Mouse (Mus musculus) kidney, postnatal 25 days (tissue): ENCODE data around the gene Ogt.
A peak's percentile ranks its signal among the peaks of the same experiment; 100 is the strongest.

Source experiments
- DNase-seq, 2 experiments: peaks; one replicate each; pipeline ENCODE4 v3.0.0; 2021; ENCODE audit warnings: mixed read lengths in 2 of 2

Gene Ogt

GRCm38 (mm10) chrX:101639741-101640166 lies at the start of gene Ogt:
Gene Ogt (plus strand): TSS chrX:101640060.
- DNase-seq, result peak; percentile 93 to 95

DNA sequence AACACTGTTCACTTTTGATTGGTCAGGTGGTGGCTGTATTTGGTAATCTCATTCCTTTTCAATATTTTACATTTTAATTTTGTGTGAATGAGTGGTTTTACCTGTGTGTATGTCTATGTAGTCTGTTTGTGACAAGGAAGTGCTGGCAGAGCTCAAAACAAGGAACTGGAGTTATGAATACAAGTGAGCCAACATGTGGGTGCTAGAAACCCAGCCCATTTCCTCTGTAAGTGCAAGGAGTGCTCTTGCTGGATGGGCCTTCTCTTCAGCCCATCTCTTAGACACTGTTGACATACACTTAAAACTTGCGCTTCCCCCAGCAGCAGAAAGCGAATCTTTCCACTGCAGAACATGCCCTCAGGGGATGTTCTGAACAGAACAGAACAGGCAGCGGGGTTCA lies 23.7 kb upstream of the Ogt start:
- DNase-seq, result no peak

- no peak for DNase-seq
These were observed 22.0 kb upstream of the Ogt start for GRCm38 (mm10) chrX:101617889-101618288.

DNA sequence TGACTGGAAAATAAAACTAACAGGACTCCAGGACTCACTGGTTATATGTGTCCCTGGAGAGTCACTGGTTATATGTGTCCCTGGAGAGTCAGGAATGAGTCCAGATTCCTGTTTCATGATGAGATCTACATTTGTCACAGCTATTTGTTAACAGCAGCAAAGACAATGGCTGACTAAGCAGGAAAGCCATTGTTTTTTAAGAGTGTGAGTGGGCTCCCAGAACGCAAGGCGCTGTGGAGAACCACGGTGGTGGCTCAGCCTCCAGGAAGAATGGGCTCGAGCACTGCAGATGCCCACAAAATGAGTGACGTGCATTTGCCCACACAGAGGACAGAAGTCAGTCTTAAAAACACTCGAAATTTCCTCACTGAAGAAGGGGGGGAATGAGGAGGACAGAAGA lies 19.5 kb upstream of the Ogt start:
- no peak for DNase-seq

GRCm38 (mm10) chrX:101622539-101622938 lies 17.3 kb upstream of the Ogt start:
- no peak for DNase-seq

- no peak for DNase-seq
These were observed 2.9 kb upstream of the Ogt start for GRCm38 (mm10) chrX:101636821-101637525.

DNA sequence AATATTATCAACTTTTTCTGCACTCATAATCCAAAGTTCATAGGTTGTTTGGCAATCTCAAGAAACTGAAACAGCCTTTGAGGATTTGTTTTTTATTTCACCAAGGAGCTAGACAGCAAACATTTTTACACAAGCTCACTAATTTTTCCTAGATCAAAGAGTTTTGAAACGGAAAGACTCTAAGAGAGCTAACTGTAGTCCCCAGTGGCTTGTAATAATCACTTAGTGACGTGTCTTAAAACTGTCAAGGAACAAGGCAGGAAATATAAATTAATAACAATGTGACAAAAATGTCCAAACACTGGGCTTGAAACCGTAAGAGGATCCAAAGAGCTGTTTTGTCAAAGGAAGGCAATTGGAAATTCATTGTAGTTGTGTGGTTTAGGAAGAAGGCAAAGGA lies 1.0 kb upstream of the Ogt start:
- DNase-seq, result no peak

GRCm38 (mm10) chrX:101639306-101639705 lies 554 bp upstream of the Ogt start:
- DNase-seq, result no peak

DNA sequence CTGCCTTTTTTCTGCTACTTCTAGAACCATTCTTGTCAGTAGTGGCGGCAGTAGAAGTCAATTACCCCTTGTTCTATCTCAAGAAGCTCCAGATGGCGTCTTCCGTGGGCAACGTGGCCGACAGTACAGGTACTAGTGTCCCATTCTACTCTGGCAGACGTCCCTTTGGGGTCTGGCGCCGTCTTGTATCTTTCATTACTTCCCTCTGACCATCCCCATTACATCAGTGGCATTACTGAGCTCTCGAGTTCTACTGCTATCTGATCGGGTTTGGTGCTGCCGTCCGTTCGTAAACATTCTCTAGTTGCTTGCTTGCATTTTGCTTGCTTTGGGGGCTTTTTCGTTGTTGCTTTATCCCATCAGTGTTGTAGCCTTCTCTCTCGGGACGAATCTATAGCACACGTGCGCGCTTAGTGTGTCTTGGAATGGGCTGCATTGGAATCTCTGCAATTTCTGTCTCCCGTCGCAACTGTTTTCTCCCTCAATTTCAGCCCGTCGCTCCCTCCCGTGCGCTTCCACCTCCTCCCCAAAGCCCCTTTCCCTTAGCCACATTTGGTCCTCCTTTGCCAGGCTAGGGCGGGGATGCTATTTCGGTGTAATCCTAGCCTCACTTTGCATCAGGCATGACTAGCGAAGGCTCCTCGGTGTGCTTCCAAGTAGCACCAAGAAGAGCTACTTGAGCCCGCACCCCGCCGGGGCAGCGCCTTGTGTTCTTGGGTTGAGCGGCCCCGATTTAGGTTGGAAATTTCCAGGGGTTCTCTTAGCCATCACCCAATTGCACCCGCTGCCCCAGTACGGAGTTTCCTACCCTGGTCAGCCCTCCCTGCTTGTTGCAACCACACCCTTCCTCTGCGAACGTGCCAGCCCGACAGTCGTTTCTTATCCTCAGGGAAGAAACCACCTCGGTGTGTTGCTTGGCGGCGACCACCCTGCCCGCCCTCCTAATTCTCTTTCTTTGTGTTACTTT lies 617 bp downstream of the Ogt start:
- peak; percentile 46 to 61 for DNase-seq

DNA sequence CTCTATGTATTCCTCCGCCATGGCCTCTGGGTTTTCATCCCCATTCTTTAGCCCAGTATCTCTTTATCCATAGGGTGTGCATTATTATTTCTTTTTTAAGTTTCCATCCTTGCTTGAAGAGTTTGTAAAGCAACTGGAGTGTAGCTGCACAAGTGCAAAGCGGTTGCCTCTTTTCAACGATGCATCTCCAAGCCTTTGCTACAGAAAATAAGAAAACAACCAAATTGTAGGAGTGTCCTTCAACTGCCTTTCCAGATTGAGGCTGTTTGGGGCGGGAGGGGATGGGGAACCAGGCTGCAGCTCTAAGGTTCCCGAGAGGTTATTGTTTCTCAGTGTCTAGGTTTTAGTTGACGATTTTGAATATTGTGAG lies 1.3 kb downstream of the Ogt start:
- DNase-seq, result no peak

- no peak for DNase-seq
These were observed 2.2 kb downstream of the Ogt start for GRCm38 (mm10) chrX:101642091-101642490.

DNA sequence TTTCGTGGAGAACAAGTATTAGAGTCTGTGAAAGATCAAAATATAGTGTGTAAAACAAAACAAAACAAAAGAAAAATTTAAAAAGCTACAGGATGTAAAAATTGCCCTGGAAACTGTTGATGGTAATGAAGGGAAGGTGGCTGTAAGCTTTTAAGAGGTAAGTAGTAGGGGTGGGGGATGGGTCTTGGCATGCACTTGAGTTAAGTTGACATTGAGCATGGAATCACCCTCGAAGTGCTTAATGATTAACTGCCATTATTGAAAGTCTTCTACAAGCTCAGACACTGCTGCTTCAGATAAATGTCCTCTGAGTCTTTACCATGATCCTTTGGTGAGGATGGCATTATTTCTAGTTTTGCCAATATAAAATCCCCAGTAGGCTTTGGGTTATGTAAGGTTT lies 5.4 kb downstream of the Ogt start:
- peak; percentile 63 to 65 for DNase-seq

DNA sequence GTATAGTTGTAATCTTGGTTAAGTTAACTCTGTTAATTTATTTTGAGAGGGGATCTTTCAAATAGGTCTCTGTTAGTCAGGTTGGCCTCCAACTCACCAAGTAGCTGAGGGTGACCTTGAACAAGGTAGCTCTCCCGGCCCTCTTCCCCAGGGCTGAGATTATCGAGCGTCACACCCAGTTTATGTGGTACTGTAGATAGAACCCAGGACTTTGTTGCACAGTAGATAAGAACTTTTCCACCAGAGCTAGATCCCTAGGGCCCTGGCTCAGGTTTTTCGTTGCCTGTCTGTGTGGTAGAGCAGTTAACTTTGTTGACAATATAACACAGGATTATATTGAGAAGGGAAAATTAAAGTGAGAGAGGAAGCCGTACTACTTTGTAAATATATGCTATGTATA lies 6.8 kb downstream of the Ogt start:
- no peak for DNase-seq

DNA sequence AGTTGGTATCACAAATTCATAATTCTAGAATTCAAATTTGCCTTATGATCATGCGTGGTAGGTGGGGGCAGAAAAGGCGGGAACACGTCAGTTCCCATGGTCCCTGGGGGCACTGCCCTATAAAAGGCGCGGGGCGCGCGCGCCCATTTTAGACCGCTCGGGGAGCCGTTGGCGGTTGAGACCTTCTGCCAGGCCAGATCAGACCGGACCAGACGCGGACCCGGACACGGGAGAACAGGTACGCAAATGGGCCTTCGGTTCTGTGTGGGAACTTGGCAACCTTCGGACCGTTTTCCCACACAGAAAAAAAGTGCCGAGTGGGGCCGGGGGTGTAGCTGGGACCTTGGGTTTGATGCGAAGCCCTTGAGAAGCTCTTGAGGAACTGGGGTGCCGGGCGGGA lies 55.8 kb downstream of the Ogt start:
- no peak for DNase-seq

- DNase-seq, result no peak
These were observed 57.7 kb downstream of the Ogt start for GRCm38 (mm10) chrX:101697537-101697936.

DNA sequence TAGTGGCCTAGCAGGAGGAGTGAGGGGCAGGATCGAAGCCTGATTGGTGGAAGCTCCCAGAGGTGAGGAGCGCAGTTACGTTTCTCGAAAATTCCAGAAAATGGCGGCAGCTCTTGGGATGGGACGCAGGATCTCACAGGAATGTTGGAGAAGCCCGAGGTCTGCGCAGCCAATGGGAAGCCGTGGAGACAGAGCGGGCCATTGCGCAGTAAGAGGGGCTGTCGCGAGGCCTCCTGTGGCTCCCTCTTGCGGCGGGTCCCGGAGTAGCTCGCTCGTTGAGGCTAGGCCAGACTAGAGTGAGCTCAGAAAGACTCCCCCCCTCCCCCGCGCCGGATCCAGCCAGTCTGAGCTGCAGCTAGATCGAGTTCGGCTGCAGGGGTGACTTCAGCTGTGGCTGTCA lies 58.4 kb downstream of the Ogt start:
- no peak for DNase-seq

DNA sequence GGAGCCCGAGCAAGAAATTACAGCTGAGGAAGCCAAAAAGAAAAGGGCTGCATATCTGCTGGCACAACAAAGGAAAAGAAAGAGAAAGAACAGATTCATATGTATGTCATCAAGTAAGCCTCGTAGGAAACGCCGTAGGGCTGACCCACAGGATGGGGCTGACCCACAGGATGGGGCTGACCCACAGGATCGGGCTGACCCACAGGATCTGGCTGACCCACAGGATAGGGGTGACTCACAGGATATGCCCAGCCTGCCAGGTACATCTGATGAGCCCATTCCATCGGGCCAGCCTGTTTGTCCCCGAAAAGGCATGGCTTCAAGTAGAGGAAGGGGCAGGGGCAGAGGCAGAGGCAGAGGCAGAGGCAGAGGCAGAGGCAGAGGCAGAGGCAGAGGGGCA lies 65.3 kb downstream of the Ogt start:
- no peak for DNase-seq

GRCm38 (mm10) chrX:101720401-101720800 lies 80.5 kb downstream of the Ogt start:
- DNase-seq, result no peak

DNA sequence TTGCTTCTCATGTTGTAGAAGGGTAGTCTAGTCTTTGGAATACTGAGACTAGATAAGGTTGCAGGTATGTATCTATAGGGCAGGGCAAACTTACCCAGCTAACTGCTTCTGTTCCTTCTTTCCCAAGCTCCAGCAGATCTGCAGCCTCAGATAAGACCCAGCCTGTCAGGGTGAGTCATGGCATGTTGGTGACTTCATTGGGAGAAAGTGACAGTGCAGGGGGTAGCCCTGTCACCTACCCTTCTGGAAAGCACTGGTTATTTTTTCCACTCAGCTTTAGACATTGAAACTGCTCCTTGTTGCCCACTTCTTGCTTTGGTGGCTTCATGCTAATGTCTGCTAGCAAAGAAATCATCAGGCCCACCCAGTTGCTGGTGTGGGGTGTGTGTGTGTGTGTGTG lies 90.2 kb downstream of the Ogt start:
- DNase-seq, result no peak

DNA sequence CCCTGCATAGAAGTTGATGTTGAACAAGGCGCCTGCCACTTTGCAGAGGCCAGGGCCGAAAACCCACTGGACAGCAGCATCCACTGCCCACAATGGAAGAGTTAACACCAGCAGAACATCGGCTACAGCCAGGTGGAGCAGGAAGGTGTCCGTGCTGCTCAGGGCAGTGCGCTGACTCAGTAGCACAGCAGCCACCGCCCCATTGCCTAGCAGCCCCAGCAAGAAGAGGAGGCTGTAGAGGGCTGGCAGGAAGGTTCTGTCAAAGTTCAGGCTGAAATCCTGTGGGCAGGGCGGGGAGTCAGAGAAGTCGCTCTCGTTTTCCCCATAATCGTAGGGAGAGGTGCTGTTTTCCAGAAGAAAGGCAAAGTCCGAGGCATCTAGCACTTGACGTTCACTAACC lies 92.8 kb downstream of the Ogt start:
- DNase-seq, result no peak

DNA sequence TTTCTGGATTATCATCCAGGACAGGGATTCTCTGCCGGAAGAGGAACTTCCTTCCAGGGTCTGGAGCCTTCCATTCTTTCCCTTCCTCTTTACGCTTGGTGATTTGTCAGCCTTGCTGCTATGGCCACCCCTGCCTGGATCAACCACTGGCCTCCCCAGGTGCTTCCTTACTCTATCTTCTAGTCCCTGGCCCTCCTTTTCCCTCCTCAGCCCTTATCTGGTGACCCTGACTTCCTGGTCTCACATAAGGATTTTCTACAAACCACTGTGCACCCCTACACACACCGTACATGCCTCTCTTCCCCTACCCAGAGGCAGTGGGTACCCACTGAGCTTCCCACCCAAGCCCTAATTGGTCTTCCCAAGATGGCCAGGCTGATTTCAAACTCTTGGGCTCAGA lies 93.4 kb downstream of the Ogt start:
- no peak for DNase-seq

DNA sequence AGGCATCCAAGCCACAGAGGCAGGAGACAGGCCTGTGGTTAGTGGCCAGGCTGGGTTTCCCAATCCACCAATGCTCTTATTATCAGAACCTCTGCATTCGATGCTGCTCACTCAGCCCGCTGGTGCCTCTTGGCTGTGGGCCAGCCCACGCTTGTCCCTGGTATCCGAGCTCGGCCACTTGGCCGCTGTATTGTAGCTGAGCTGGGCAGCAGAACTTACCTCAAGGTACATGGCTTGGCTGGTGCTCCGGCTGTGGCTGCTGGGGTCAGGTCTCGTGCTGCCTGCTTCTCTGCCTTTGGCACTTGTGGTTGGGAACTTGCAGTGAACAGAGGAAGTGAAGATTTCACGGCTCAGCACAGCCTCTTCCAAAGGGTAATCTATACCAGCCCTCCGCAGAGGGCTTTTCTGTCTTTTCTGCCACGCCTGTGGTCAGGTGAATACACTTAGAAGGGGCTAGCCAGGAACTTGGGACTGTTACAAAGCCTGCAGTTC lies 94.0 kb downstream of the Ogt start, which contains the start of gene Cxcr3:
Cxcr3 (minus strand) TSS at position 442 of the 492 bp plus-strand sequence.
- DNase-seq, result peak; percentile 51 to 64
